Mouse (Mus musculus) ovary, postnatal 36 days (tissue): ENCODE results near the gene Hist1h3h.
"Not testable (repeated sequence)": the region's sequence is repeated elsewhere in the genome, so short reads cannot be mapped to it uniquely, and the experiment has no call there.

ENCODE experiments used
- DNase-seq: peaks from one replicate; pipeline ENCODE4 v3.0.0; 2022; ENCODE audit warnings: low spot score, mixed read lengths

The Hist1h3h gene

GRCm38 (mm10) chr13:21727948-21728572 is 10.6 kb downstream of the Hist1h3h start:
- no peak for DNase-seq

GRCm38 (mm10) chr13:21729544-21729943 is 12.1 kb downstream of the Hist1h3h start:
- DNase-seq = no peak

GRCm38 (mm10) chr13:21733466-21733865 is 16.0 kb downstream of the Hist1h3h start:
- no peak for DNase-seq

DNA sequence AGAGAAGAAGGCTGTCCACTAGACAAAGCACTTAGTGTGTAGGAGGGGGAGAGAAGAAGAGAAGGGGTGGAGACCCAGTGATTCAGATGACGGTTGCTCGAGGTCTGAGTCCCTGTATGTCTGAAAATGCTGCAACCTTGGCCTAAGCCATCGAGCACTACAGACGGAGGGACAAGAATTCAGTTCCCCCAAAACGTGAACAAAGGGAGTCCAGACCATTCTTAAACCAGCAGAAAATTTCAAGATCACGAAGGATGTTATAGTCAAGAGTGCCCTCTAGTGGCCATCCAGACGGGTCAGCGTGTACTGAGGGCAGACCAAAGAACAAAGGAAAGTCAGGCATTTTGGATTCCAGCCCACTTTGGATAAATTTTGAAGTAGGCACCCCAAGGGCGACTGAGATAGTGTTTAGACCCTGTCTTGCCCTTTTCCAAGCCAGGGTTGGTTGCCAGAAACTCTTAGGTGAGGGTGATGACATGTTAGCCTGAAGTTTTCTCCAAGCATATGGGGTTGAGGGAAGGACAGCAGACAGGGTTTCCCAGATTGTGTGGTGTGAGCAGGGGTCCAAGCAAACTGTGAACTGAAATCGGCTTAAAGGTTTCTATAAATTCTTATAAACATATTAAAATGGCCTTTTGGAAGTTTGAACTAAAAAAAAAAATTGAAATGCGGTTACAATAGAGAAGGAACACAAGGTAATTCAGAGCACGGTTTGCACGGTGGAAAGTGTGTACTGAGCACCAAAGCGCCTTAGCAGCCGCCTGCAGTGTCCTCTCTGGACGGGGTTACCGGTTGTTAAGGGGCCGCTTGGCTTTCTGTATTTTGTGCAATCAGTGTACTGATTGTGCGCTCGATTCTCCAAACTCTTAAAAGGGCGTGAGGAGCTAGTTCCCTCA is 16.8 kb downstream of the Hist1h3h start:
- peak; percentile 63 for DNase-seq

DNA sequence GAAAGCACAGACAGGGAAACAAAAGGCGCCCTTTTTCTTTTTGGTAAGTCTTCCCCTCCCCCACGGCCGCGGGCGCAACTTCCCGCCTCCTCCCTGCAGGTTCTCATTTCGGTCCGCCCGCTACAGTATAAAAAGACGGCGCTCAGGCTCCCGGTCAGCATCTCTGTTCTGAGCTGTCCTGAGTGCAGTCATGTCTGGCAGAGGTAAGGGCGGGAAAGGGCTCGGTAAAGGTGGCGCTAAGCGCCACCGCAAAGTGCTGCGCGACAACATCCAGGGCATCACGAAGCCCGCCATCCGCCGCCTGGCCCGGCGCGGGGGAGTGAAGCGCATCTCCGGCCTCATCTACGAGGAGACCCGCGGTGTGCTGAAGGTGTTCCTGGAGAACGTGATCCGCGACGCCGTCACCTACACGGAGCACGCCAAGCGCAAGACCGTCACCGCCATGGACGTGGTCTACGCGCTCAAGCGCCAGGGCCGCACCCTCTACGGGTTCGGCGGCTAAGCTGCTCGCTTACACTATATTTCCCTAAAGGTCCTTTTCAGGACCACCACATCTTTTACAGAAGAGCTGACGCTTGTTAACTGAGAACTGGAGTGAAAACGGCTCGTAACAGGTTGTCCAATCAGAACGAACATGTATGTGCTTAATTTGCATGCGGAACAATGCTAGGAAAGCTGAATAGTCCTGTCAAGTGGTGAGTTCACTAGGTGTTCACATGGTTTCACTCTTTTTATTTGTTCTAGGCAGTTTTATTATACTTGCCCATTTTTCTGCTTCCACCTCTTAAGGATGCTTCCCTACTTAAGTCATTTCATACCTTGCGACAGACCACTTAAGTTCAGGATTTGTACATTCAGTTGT is 17.7 kb downstream of the Hist1h3h start, which contains the start of gene Hist1h4j:
Hist1h4j (plus strand) TSS at position 159 of the 862 bp plus-strand sequence.
- peak; percentile 81 for DNase-seq

DNA sequence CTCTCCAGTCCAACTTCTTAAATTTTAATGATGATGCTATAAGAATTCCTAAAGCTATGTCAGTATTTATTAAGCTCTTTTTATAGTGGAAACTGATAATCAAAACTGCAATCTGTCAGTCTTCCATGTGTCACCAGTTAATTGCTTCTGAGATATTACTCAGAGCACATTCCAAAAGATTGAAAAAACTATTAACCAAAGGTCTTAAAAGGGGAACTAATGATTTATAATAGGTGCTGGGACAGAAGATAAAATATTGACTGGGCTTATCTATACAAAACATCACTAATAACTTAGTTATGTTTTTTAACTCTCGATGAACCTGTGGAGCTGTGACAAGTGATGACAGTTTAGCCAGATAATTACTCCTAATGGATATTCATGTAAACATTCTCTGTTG is 27.5 kb downstream of the Hist1h3h start:
- no peak for DNase-seq

DNA sequence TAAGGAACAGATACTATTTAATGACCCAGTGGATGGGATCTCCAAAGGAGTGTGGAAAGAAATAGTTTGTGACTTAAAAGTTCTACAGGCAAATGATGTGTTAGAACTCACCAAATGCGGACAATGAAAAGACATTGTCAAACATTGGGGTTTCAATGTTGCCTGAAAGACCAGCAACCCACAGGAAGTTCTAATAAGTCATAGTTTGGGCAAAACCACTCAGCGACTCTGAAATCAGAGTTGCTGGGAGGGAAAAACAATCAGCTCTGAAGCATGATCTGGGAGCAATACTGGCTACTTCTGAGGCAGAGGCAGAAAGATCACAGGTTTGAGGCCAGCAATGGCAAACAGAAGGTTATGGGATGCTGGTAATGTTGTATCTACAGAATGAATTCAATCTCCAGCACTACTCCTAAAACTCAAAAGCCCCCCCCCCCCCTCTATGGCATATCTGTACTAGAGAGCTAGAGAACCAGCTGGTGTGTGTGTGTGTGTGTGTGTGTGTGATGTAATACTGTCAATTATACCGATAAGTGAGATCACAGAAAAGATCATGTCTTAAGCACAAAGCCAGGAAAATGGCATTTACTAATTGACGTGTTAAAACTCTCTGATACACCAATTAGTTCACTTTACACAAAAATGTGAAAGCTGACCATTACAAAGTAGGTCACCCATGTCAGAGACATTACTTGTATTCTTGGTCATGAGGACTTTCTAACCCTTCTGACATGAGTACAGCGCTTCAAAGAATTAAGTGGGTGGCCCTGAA is 32.1 kb downstream of the Hist1h3h start:
- no peak for DNase-seq

DNA sequence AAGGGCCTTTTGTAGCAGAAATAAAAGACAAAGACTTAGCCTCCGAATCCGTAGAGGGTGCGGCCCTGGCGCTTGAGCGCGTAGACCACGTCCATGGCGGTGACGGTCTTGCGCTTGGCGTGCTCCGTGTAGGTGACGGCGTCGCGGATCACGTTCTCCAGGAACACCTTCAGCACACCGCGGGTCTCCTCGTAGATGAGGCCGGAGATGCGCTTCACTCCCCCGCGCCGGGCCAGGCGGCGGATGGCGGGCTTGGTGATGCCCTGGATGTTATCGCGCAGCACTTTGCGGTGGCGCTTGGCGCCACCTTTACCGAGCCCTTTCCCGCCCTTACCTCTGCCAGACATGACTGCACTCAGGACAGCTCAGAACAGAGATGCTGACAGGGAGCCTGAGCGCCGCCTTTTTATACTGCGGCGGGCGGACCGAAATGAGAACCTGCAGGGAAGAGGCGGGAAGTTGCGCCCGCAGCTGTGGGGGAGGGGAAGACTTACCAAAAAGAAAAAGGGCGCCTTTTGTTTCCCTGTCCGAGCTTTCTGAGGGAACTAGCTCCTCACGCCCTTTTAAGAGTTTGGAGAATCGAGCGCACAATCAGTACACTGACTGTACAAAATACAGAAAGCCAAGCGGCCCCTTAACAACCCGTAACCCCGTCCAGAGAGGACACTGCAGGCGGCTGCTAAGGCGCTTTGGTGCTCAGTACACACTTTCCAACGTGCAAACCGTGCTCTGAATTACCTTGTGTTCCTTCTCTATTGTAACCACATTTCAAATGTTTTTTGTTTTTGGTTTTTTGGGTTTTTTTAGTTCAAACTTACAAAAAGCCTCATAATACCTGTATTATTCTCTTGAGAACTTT is 32.9 kb downstream of the Hist1h3h start, which contains the start of gene Hist1h4k:
Hist1h4k (minus strand) TSS at position 347 of the 859 bp plus-strand sequence.
- peak; percentile 93 for DNase-seq

DNA sequence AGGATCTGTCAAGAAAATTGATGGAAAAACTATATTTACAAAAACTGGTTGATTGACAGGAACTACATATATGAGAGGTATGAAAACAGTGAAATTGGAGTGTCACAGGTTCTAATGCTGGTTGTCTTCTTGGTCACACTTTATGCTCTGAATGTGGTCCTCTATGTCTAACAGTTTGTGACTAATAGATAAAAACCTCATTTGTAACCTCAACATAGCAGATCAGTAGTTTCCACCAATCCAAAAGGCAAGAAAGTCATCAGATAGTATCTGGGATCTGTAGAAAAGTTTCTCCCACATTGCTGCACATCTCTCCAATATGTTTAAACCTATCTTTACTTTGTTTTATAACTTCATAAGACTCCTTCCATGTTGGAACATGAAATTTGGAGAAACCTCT is 34.0 kb downstream of the Hist1h3h start:
- DNase-seq = no peak

DNA sequence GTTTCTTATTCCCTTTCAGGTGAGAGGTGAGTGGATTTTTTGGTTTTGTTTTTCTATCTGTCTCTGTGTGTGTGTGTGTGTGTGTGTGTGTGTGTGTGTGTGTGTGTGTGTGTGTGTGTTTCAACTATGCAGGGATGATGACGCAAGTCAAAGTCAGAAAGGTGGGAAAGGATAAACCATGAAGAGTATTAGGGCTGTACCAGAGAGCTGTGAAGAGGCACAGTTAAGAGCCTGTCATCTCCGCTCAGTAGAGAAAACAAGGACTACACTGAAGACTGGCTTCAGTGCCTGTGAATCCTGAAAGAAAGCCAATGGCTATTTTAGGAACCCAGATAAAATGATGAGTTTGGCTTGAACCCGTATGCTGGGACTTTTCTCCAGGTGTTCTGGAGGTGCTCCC is 34.4 kb downstream of the Hist1h3h start:
- DNase-seq = no peak

GRCm38 (mm10) chr13:21752356-21752755 is 34.9 kb downstream of the Hist1h3h start:
- no peak for DNase-seq

- no peak for DNase-seq
Measured at GRCm38 (mm10) chr13:21753051-21753523, 35.6 kb downstream of the Hist1h3h start.

DNA sequence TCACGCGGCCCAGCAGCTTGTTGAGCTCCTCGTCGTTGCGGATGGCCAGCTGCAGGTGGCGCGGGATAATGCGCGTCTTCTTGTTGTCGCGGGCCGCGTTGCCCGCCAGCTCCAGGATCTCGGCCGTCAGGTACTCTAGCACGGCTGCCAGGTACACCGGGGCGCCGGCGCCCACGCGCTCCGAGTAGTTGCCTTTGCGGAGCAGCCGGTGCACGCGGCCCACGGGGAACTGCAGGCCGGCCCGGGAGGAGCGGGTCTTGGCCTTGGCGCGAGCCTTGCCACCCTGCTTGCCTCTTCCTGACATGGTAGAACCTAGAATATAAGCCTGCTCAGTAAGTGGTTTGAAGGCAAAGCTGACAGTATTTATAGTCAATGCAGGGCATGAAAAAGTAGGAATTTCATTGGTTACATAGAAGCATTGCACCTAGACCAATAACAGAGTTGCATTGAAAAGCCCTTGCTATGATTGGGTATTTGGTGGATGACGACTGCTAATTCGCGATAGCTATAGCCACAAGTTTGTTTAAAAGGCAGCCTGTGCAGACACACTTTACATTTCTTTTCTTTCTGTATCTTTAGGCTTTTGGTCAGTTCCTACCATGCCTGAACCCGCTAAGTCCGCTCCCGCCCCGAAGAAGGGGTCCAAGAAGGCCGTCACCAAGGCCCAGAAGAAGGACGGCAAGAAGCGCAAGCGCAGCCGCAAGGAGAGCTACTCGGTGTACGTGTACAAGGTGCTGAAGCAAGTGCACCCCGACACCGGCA is 36.2 kb downstream of the Hist1h3h start, which contains the start of the genes Hist1h2ak and Hist1h2bn:
Hist1h2ak (minus strand) TSS at position 304 of the 762 bp plus-strand sequence.
Hist1h2bn (plus strand) TSS at position 600 of the 762 bp plus-strand sequence.
- DNase-seq = peak; percentile 58

DNA sequence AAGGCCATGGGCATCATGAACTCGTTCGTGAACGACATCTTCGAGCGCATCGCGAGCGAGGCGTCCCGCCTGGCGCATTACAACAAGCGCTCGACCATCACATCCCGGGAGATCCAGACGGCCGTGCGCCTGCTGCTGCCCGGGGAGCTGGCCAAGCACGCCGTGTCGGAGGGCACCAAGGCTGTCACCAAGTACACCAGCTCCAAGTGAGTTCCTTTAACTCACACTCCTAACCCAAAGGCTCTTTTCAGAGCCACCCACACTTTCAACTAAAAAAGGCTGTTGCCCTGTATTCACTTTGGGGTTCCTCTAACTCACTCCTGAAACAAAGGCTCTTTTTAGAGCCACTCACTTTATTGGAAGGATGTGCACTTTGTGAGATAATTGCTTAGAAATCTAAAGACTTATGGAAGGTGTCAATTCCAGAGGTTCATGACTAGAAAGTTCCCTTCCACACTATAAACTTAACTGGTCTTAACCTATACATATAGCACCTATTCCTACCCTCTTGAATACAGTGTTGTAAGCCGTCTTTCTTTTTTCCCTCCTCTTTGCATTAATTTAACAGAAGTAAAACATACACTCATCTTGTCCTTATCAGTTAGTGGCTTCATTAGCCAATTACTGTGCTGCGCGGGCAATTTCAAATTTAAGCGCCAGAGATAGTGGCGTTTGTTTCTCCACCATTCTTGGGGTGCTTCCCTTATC is 37.0 kb downstream of the Hist1h3h start:
- not testable (repeated sequence) for DNase-seq

GRCm38 (mm10) chr13:21755707-21756106 is 38.2 kb downstream of the Hist1h3h start:
- no peak for DNase-seq
